Mouse (Mus musculus) embryonic facial prominence, embryonic 14.5 days (tissue): ENCODE data around the gene Gpr158. TPM values are rescaled to one million over a fixed set of nuclear protein-coding genes. Genes with fewer than 3 reads are reported as not detected.
"Not testable (repeated sequence)": the region's sequence is repeated elsewhere in the genome, so short reads cannot be mapped to it uniquely, and the experiment has no call there.

Experiments
- ATAC-seq: fragments of 200-750 bp; cut with Nextera tagmentation; 2 replicates; pipeline ENCODE4 v1.8.0; 2017; ENCODE audit warnings: low read depth, moderate number of reproducible peaks, moderate TSS enrichment
- DNase-seq: peaks from one replicate; pipeline ENCODE4 v3.0.0-alpha.2; 2015; ENCODE audit warnings: low spot score
- H3K27ac ChIP-seq: fragments of 300-500 bp; sonication (generic); replicated peaks from 2 replicates; pipeline ENCODE4 v1.5.1; 2014; ENCODE audit warnings: low read depth, mild to moderate bottlenecking, low read length, moderate library complexity
- H3K27me3 ChIP-seq: fragments of 300-500 bp; sonication (generic); replicated peaks from 2 replicates; pipeline ENCODE4 v1.6.1; 2014; ENCODE audit warnings: low read length; ENCODE audit not compliant: control insufficient read depth, insufficient read depth
- H3K36me3 ChIP-seq: fragments of 300-500 bp; sonication (generic); 2 replicates; pipeline ENCODE4 v1.6.1; 2014; ENCODE audit warnings: low read length, mixed read lengths; ENCODE audit not compliant: control insufficient read depth, insufficient read depth
- H3K4me1 ChIP-seq: fragments of 300-500 bp; sonication (generic); 2 replicates; pipeline ENCODE4 v1.6.1; 2014; ENCODE audit warnings: antibody characterized with exemption, low read length; ENCODE audit not compliant: control insufficient read depth, insufficient read depth
- H3K4me2 ChIP-seq: fragments of 300-500 bp; sonication (generic); 2 replicates; pipeline ENCODE4 v1.6.1; 2014; ENCODE audit warnings: low read depth, mild to moderate bottlenecking, low read length, moderate library complexity, mixed read lengths
- H3K4me3 ChIP-seq: fragments of 300-500 bp; sonication (generic); 2 replicates; pipeline ENCODE4 v1.5.1; 2014; ENCODE audit warnings: low read depth, mild to moderate bottlenecking, low read length
- H3K9ac ChIP-seq: fragments of 300-500 bp; sonication (generic); 2 replicates; pipeline ENCODE4 v1.6.1; 2014; ENCODE audit warnings: low read depth, mild to moderate bottlenecking, low read length, moderate library complexity, mixed read lengths
- H3K9me3 ChIP-seq: fragments of 300-500 bp; sonication (generic); 2 replicates; pipeline ENCODE4 v1.6.1; 2016; ENCODE audit warnings: low read length; ENCODE audit not compliant: control insufficient read depth
- WGBS: fragments of 180-500 bp; shearing (Covaris S2); extraction: QIAGEN DNeasy Blood & Tissue Kit; methylation state at CpG from one replicate; pipeline ENCODE4 v1.1.7; 2014; 5-methylcytosine and 5-hydroxymethylcytosine counted together
- polyA plus RNA-seq: library from polyadenylated mRNA; unstranded; fragments of >200 nt; fragmentation: Nextera tagmentation; extraction: Ambion mirVana; gene quantifications from 2 replicates; pipeline ENCODE4 v1.2.1, GENCODE M21; 2014

The Gpr158 gene
- polyA plus RNA-seq, 1 experiment from 2014 or later, result 0.32 TPM

DNA sequence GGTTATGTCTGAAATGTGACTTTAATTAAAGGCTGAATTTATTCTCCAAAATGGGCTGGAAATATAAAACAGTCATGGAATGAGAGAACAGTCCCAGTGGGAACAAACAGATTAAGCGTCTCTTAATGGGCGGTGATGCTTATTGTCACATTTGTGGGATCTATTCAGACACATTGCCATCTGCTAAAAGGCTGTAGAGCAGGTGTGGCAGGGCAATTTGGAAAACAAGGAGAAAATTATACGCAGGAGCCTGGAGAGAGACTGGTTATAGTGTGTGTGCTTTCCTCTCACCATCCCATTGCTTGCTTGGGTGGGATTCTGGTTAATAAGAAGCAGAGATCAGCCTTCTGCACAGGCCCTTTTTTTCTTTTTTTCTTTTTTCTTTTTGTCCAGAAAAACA, 32.3 kb downstream of the Gpr158 start:
- H3K4me2 ChIP-seq, result no peak overlapping the region
- H3K4me1 ChIP-seq, result no peaks in the 10 kb centered on the region
- no peak overlapping the region for H3K9ac ChIP-seq
- H3K4me3 ChIP-seq, result no peak overlapping the region
- H3K36me3 ChIP-seq, result no peaks in the 10 kb centered on the region
- H3K9me3 ChIP-seq, result no peaks in the 10 kb centered on the region
- DNase-seq (peak; percentile 47), ATAC-seq (peak; percentile 41; the same call in 1 of the 2 replicates)
- H3K27ac ChIP-seq, result no peak overlapping the region
- 46% methylated on average over 3 of the region's 3 CpGs for WGBS
- H3K27me3 ChIP-seq, result no peaks in the 10 kb centered on the region

DNA sequence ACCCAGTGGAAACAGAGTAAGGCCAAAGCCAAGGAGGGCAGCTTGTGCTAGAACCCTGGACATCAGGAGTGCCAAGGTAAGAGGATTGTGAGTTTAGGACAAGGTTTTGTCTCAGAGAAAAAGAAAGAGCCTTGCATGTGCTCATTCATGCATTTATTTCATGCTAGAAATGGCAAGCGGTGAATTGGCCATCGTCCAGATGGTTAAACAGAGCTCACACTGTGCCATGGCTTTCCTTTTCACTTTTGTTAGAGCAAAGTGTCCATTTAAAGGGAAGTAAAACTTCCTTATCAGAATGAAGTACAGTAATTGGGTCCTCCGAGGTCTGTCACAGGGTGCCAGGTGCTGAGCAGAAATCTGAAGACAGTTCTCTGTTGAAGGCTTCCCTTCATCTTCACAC, 38.3 kb downstream of the Gpr158 start:
- WGBS, result 77% methylated on average over 3 of the region's 3 CpGs
- H3K36me3 ChIP-seq, result no peaks in the 10 kb centered on the region
- H3K27me3 ChIP-seq, result no peaks in the 10 kb centered on the region
- no peak overlapping the region for H3K4me3 ChIP-seq
- no peaks in the 10 kb centered on the region for H3K4me1 ChIP-seq
- H3K9me3 ChIP-seq, result no peaks in the 10 kb centered on the region
- H3K27ac ChIP-seq, result no peak overlapping the region
- DNase-seq (peak; percentile 3), ATAC-seq (no peak)
- no peak overlapping the region for H3K4me2 ChIP-seq
- no peak overlapping the region for H3K9ac ChIP-seq

DNA sequence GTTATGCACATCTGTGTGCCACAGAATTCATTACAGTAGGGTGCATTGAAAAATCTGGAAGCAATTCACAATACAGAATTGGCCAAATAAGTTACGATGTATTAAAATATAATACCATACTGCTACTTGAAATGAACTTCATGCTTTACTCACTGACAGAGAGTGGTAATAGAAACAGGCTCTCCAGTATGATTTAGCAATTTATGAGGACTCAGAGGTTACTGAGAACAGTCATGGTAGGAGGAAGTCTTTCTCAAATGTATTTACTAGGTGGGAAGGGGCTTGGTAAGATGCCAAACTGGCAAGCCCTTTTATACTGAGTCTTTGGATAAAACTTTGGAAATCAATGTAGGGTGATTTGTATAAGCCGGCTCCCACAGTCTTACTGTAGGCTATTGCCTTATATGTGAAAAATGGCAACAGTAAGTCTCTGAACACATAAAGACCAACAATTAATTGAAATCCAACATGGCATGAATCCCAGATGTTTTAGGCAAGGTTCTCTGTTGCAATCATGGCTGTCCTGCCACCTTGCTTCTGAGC, 40.2 kb downstream of the Gpr158 start:
- Histone ChIP-seq H3K9me3 (no peaks in the 10 kb centered on the region), H3K27me3 (no peaks in the 10 kb centered on the region), H3K4me3 (no peak overlapping the region), H3K9ac (no peak overlapping the region), H3K4me2 (no peak overlapping the region), H3K4me1 (no peaks in the 10 kb centered on the region), H3K36me3 (no peaks in the 10 kb centered on the region), H3K27ac (no peak overlapping the region)
- ATAC-seq, result no peak
- DNase-seq, result no peak
- WGBS, result 74% methylated on average over 2 of the region's 2 CpGs

DNA sequence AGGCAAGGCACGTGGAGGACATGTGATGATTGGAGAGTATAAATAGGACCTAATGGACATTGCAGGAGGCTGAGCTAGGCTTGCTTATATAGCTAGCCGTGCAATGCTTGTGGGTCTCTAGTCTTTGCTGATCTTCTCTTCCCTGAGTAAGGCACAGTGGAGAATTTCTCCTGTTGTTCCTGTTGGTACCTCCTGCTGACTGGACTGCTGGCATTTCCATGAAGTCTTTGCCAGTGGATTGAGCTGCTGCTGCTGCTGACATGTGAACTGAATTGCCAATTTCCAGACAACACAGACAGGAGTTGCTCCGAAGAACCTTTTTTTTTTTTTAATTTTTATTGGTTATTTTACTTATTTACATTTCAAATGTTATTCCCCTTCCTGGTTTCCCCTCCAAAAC, 41.5 kb downstream of the Gpr158 start:
- Histone ChIP-seq H3K27ac (no peak overlapping the region), H3K4me2 (no peak overlapping the region), H3K9ac (no peak overlapping the region), H3K36me3 (no peaks in the 10 kb centered on the region), H3K27me3 (no peaks in the 10 kb centered on the region), H3K4me1 (no peaks in the 10 kb centered on the region), H3K4me3 (no peak overlapping the region), H3K9me3 (no peaks in the 10 kb centered on the region)
- DNase-seq (no peak), ATAC-seq (no peak)
- 73% methylated on average over 3 of the region's 3 CpGs for WGBS

DNA sequence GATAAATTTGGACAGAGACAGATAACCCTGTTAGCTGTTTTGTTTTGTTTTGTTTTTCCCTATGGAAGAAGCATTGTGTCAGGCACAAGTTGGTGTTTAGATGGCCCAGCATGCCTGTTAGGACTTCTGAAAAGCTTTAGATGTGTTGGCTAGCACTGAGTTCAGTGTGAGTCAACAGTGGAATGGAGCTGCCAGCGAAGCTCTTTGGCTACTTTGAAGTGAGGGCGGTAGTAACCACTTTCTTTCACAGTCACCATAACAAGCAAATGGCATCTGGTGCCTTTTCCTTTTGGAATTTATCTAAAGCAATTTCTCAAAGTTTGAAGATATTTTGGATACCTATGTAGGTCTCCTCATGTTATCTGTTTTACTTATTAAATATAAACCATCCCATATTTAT, 62.9 kb downstream of the Gpr158 start:
- no peak overlapping the region for H3K4me3 ChIP-seq
- H3K4me1 ChIP-seq, result no peaks in the 10 kb centered on the region
- no peaks in the 10 kb centered on the region for H3K9me3 ChIP-seq
- H3K27me3 ChIP-seq, result no peaks in the 10 kb centered on the region
- ATAC-seq, result no peak
- no peak overlapping the region for H3K4me2 ChIP-seq
- no peak for DNase-seq
- H3K36me3 ChIP-seq, result no peaks in the 10 kb centered on the region
- no peak overlapping the region for H3K27ac ChIP-seq
- WGBS, result 69% methylated on average over 2 of the region's 2 CpGs
- H3K9ac ChIP-seq, result no peak overlapping the region

DNA sequence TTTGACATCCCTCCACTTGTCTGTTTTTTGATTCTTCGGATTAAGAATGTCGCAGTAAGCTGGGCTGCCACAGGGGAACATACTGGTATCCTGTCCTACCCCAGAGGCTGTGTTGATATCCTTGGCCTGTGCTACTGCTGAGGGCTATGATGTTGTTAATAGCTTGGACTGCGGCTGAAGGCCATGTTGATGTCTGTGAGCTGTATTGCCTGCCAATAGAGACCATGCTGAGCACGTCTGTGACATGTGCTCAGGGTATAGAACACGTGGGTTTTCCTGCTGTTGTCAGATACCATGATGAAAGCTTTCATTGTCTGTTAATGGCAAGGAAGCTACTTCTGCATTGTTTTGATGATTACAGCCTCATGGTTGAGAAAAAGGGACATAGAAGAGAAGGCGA, 63.8 kb downstream of the Gpr158 start:
- Histone ChIP-seq H3K4me1 (no peaks in the 10 kb centered on the region), H3K9ac (no peak overlapping the region), H3K36me3 (no peaks in the 10 kb centered on the region), H3K27me3 (no peaks in the 10 kb centered on the region), H3K9me3 (no peaks in the 10 kb centered on the region), H3K4me3 (no peak overlapping the region), H3K4me2 (no peak overlapping the region), H3K27ac (no peak overlapping the region)
- DNase-seq, result no peak
- 68% methylated on average over 6 of the region's 6 CpGs for WGBS
- no peak for ATAC-seq

DNA sequence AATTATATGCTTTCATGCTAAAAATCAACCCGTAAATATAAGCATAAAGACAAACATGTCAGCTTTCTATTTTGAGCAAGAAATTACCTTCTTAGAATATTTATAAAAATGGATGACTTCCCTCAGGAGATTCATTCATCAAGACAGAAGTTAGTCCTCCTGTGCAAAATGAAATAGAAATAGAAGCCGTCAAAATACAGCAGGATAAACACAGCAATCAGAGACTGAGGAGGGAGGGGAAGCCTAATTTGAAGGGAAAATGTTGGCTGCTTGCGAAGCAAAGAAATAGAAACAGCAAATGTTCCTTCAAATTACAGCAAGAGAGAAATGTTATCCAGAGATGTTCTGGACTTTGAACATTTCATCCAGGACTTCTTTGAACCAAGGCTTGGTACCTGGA, 72.3 kb downstream of the Gpr158 start:
- no peaks in the 10 kb centered on the region for H3K4me1 ChIP-seq
- no peaks in the 10 kb centered on the region for H3K9me3 ChIP-seq
- no peak overlapping the region for H3K4me3 ChIP-seq
- no peak overlapping the region for H3K27ac ChIP-seq
- no peak overlapping the region for H3K9ac ChIP-seq
- WGBS, result 81% methylated on average over 3 of the region's 3 CpGs
- H3K4me2 ChIP-seq, result no peak overlapping the region
- DNase-seq, result no peak
- ATAC-seq, result no peak
- no peaks in the 10 kb centered on the region for H3K36me3 ChIP-seq
- H3K27me3 ChIP-seq, result no peaks in the 10 kb centered on the region

DNA sequence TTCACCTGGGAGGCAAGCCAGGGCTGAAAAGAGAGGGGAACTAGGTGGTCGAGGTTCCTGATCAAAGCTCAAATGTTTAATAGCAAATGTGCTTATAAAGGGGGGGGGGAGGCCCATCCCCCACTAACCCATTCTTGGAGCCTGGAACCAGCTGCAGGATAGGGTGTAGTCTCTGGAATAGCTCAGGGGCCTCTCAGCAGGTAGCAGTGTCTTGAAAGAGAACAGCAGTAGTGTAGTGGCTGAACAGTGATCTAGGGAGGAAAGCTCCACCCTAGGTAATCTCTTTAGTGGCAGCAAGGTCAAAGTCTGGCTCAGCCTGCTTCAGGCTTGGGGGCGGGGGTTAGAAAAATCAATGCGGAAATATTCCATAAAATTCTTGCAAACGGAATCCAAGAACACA, 93.3 kb downstream of the Gpr158 start:
- ATAC-seq, H3K9me3 ChIP-seq, H3K4me2 ChIP-seq, DNase-seq, H3K4me3 ChIP-seq, H3K27me3 ChIP-seq, H3K4me1 ChIP-seq, H3K27ac ChIP-seq, H3K36me3 ChIP-seq, H3K9ac ChIP-seq: not testable (repeated sequence)
- WGBS, result 81% methylated on average over 4 of the region's 4 CpGs

DNA sequence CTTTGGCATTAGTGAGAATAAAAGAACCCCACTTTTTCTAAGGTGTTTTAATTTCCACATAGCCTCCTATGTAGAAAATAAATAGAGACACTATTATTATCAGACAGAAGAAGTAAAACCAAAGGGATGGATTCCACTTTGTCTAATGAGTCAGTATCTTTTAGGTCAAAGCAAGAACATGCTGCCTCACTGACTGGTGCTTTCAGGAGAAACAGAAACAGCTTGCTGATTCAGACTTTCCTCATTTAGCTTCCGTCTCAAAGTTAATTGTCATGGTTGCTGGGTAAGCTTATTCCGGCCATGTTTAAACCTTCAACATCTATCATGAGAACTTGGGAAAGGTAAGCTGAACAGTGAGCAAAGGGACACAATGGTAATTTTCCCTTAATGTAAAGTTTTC, 107.6 kb downstream of the Gpr158 start:
- H3K4me3 ChIP-seq, result no peak overlapping the region
- ATAC-seq, result no peak
- WGBS, result 85% methylated on average over 2 of the region's 2 CpGs

More for the DNA sequence above, 107.6 kb downstream of the Gpr158 start:
- no peaks in the 10 kb centered on the region for H3K27me3 ChIP-seq
- no peaks in the 10 kb centered on the region for H3K36me3 ChIP-seq
- H3K27ac ChIP-seq, result no peak overlapping the region
- no peaks in the 10 kb centered on the region for H3K9me3 ChIP-seq
- DNase-seq, result no peak
- H3K4me1 ChIP-seq, result no peaks in the 10 kb centered on the region
- H3K9ac ChIP-seq, result no peak overlapping the region
- H3K4me2 ChIP-seq, result no peak overlapping the region
